Mouse (Mus musculus): ENCODE results near the gene Tnk2.

DNA sequence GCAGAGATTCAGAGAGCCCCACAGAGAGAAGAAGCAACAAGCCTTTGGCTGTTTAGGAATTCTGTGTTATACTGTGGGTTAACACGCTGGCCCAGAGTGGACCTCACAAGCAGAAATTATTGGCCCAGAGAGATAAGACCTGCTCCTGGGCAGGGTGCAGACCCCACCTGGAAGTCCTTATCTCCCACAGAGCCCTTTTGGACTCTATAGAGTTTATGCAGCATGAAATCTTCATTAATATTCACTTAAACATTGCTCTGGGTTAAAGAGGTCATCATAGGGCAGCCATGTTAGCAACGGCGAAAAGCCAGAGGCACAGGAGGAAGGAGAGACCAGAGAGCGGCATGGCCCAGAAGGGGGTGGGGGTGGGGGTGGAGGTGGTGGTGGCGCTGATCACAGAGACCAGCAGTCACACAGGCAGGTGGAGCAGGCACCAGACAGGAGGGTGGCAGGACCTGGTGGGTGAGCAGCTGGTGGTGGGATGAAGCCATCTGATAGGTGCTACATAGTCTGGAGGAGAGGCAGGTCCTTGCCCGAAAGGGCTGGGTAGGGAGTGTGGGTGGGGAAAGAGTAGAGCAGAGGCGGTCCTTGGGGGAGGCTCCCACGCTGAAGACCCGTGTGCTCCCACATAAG, 64.3 kb downstream of the Tnk2 start:
- TF ChIP-seq HCFC1 (IDR thresholded peaks at IDR 0.05; ENCODE audit: borderline replicate concordance, insufficient read depth, low read length) (no peak), CHD2 (IDR thresholded peaks at IDR 0.05; ENCODE audit: low read depth, low read length) (no peak)

All from ES-E14 (cell line).